ENCODE assay signal across 10 mouse cellular contexts in genomic region chr4:138980771-138981420, GRCm38 (mm10). TPM values are rescaled to one million over a fixed set of nuclear protein-coding genes. Genes with fewer than 3 reads are reported as not detected.
DNase-seq lines count a peak whose midpoint lies in the region; ATAC-seq lines count a peak whose summit lies in the region.
"Had no signal": no experiment of that assay in that cellular context is flagged by ENCODE, and none has a peak within 500 bp of the region (broad histone marks: within the 10 kb centered on the region; RNA-seq: fewer than 3 reads in every experiment).

No protein-coding gene starts in this region.

- no peaks in the 10 kb centered on the region for H3K27me3 ChIP-seq in heart, embryonic 13.5 days (replicated peaks)
- no peaks in the 10 kb centered on the region for H3K27me3 ChIP-seq in midbrain, embryonic 14.5 days (ENCODE audit: control insufficient read depth, insufficient read depth, low read length)
- H3K27me3 ChIP-seq in midbrain, embryonic 16.5 days (ENCODE audit: control insufficient read depth, insufficient read depth, low read depth, low read length): no peaks in the 10 kb centered on the region
- no peaks in the 10 kb centered on the region for H3K27me3 ChIP-seq in intestine, embryonic 15.5 days (replicated peaks)
- H3K27me3 ChIP-seq in stomach, embryonic 16.5 days (ENCODE audit: control insufficient read depth, insufficient read depth, low read length): no peaks in the 10 kb centered on the region

- peaks cover 3% of the 10 kb centered on the region; the same call in 1 of the 2 replicates for H3K9me3 ChIP-seq in heart, embryonic 13.5 days
- no peaks in the 10 kb centered on the region for H3K9me3 ChIP-seq in midbrain, embryonic 14.5 days (ENCODE audit: control insufficient read depth, low read length)
- H3K9me3 ChIP-seq in midbrain, embryonic 16.5 days (replicated peaks; ENCODE audit: control insufficient read depth, low read length, poor library complexity, severe bottlenecking): no peaks in the 10 kb centered on the region
- no peaks in the 10 kb centered on the region for H3K9me3 ChIP-seq in intestine, embryonic 15.5 days
- no peaks in the 10 kb centered on the region for H3K9me3 ChIP-seq in stomach, embryonic 16.5 days (replicated peaks; ENCODE audit: control insufficient read depth, low read length)

- H3K36me3 ChIP-seq in heart, embryonic 13.5 days: no peaks in the 10 kb centered on the region
- no peaks in the 10 kb centered on the region for H3K36me3 ChIP-seq in midbrain, embryonic 14.5 days (ENCODE audit: control insufficient read depth, insufficient read depth, low read length)
- H3K36me3 ChIP-seq in midbrain, embryonic 16.5 days (ENCODE audit: control insufficient read depth, insufficient read depth, low read length): no peaks in the 10 kb centered on the region
- H3K36me3 ChIP-seq in intestine, embryonic 15.5 days: no peaks in the 10 kb centered on the region
- H3K36me3 ChIP-seq in stomach, embryonic 16.5 days (ENCODE audit: control insufficient read depth, insufficient read depth, low read length): no peaks in the 10 kb centered on the region

- H3K4me1 ChIP-seq in heart, embryonic 13.5 days: peaks cover 5% of the 10 kb centered on the region
- no peaks in the 10 kb centered on the region for H3K4me1 ChIP-seq in midbrain, embryonic 14.5 days (ENCODE audit: control insufficient read depth, insufficient read depth, low read length)
- H3K4me1 ChIP-seq in midbrain, embryonic 16.5 days (ENCODE audit: control insufficient read depth, insufficient read depth, low read length): no peaks in the 10 kb centered on the region
- H3K4me1 ChIP-seq in intestine, embryonic 15.5 days (replicated peaks): no peaks in the 10 kb centered on the region; the same call in none of the 2 replicates
- H3K4me1 ChIP-seq in stomach, embryonic 16.5 days (ENCODE audit: control insufficient read depth, insufficient read depth, low read length): 0 out of 2 replicates have a peak, but pooled peaks cover 3% of the 10 kb centered on the region

- H3K4me3 ChIP-seq in heart, embryonic 13.5 days: peak overlapping the region; percentile 25
- no peak overlapping the region for H3K4me3 ChIP-seq in midbrain, embryonic 14.5 days (replicated peaks; ENCODE audit: low read depth, low read length)
- H3K4me3 ChIP-seq in midbrain, embryonic 16.5 days (ENCODE audit: low read depth, low read length): no peak overlapping the region
- H3K4me3 ChIP-seq in intestine, embryonic 15.5 days (replicated peaks): no peak overlapping the region
- H3K4me3 ChIP-seq in stomach, embryonic 16.5 days (replicated peaks; ENCODE audit: low read length): no peak overlapping the region

- H3K27ac ChIP-seq in heart, embryonic 13.5 days (replicated peaks): no peak overlapping the region
- H3K27ac ChIP-seq in midbrain, embryonic 14.5 days (replicated peaks; ENCODE audit: low read depth, low read length): no peak overlapping the region
- no peak overlapping the region for H3K27ac ChIP-seq in midbrain, embryonic 16.5 days (ENCODE audit: low read length)
- no peak overlapping the region for H3K27ac ChIP-seq in intestine, embryonic 15.5 days
- H3K27ac ChIP-seq in stomach, embryonic 16.5 days (ENCODE audit: low read length): no peak overlapping the region
- H3K27ac ChIP-seq: hindbrain, embryonic 14.5 days had no signal

- peak overlapping the region; percentile 32 for H3K4me2 ChIP-seq in heart, embryonic 13.5 days
- no peak overlapping the region for H3K4me2 ChIP-seq in midbrain, embryonic 14.5 days (ENCODE audit: low read length)
- no peak overlapping the region; the same call in 1 of the 2 replicates for H3K4me2 ChIP-seq in midbrain, embryonic 16.5 days (ENCODE audit: low read length)
- peak overlapping the region; percentile 5; the same call in 1 of the 2 replicates for H3K4me2 ChIP-seq in intestine, embryonic 15.5 days (replicated peaks)
- peak overlapping the region; percentile 4; the same call in 1 of the 2 replicates for H3K4me2 ChIP-seq in stomach, embryonic 16.5 days (ENCODE audit: low read depth, low read length)
- H3K4me2 ChIP-seq: hindbrain, embryonic 14.5 days had no signal

- no peak for ATAC-seq in heart, embryonic 13.5 days (ENCODE audit: extremely low read depth, insufficient number of reproducible peaks, low FRiP score, low TSS enrichment)
- ATAC-seq in midbrain, embryonic 14.5 days (ENCODE audit: low FRiP score, low TSS enrichment): no peak
- no peak for ATAC-seq in midbrain, embryonic 16.5 days
- no peak for ATAC-seq in intestine, embryonic 15.5 days
- no peak for ATAC-seq in stomach, embryonic 16.5 days (ENCODE audit: insufficient read depth, low FRiP score)

- H3K9ac ChIP-seq in heart, embryonic 13.5 days: no peak overlapping the region
- no peak overlapping the region for H3K9ac ChIP-seq in midbrain, embryonic 14.5 days (replicated peaks; ENCODE audit: low read length)
- no peak overlapping the region for H3K9ac ChIP-seq in midbrain, embryonic 16.5 days (ENCODE audit: low read depth, low read length)
- H3K9ac ChIP-seq in intestine, embryonic 15.5 days: no peak overlapping the region
- no peak overlapping the region for H3K9ac ChIP-seq in stomach, embryonic 16.5 days (ENCODE audit: low read length)
- H3K9ac ChIP-seq: hindbrain, embryonic 14.5 days had no signal

- 20% methylated on average over 12 of the region's 12 CpGs for WGBS in heart, embryonic 13.5 days
- 24% methylated on average over 12 of the region's 12 CpGs for WGBS in midbrain, embryonic 14.5 days
- 25% methylated on average over 12 of the region's 12 CpGs for WGBS in midbrain, embryonic 16.5 days
- 28% methylated on average over 12 of the region's 12 CpGs for WGBS in intestine, embryonic 15.5 days
- 22% methylated on average over 12 of the region's 12 CpGs for WGBS in stomach, embryonic 16.5 days

- intact Hi-C loops in gastrocnemius, postnatal 14 days (cut with DNase I; ENCODE audit: low total_unique reads): no loop called here

- no peak for DNase-seq in heart, adult 8-10 months (ENCODE audit: low spot score)
- peak; percentile 12 for DNase-seq in midbrain, embryonic 14.5 days
- DNase-seq in adrenal gland, adult (ENCODE audit: inconsistent age in 2 of 2, low spot score in 1 of 2): no peak
- no peak for DNase-seq in gastrocnemius, postnatal 14 days
- DNase-seq: adrenal gland, postnatal 25 days had no signal

RNA-seq across cellular contexts. Expression of gene Tmco4, which starts 8.2 kb away (rescaled TPM):
- polyA plus RNA-seq in heart, embryonic 13.5 days (2015; fragmentation: Nextera tagmentation; extraction: Ambion mirVana): 4.8 and 5.6 TPM in 2 replicates
- 10 to 100 TPM in 3 of 4 experiments, 1 to 10 TPM in 1; 9.9 to 13.6 (median 11.7) TPM for total RNA-seq in heart, adult 8-10 months (2022)
- polyA plus RNA-seq in midbrain, embryonic 14.5 days (2014; fragmentation: Nextera tagmentation; extraction: Ambion mirVana): 0.38 and 0.61 TPM in 2 replicates
- polyA plus RNA-seq in midbrain, embryonic 16.5 days (2015; fragmentation: Nextera tagmentation; extraction: Ambion mirVana): 0.62 and 0.84 TPM in 2 replicates
- polyA plus RNA-seq in intestine, embryonic 15.5 days (2015; fragmentation: Nextera tagmentation; extraction: Ambion mirVana): 14.1 and 14.3 TPM in 2 replicates
- polyA plus RNA-seq in stomach, embryonic 16.5 days (2015; fragmentation: Nextera tagmentation; extraction: Ambion mirVana): 12.7 and 16.4 TPM in 2 replicates
- total RNA-seq in gastrocnemius, postnatal 14 days (2021): 1 to 10 TPM; 3.4 to 3.5 TPM

RNA-seq across cellular contexts. Expression of gene Rnf186, which starts 14.0 kb away (rescaled TPM):
- not detected in 2 replicates for polyA plus RNA-seq in heart, embryonic 13.5 days (2015; fragmentation: Nextera tagmentation; extraction: Ambion mirVana)
- under 1 TPM in 1 of 4 experiments, not detected in 3; 0.23 TPM for total RNA-seq in heart, adult 8-10 months (2022)
- polyA plus RNA-seq in midbrain, embryonic 14.5 days (2014; fragmentation: Nextera tagmentation; extraction: Ambion mirVana): not detected in 2 replicates
- not detected in 2 replicates for polyA plus RNA-seq in midbrain, embryonic 16.5 days (2015; fragmentation: Nextera tagmentation; extraction: Ambion mirVana)
- polyA plus RNA-seq in intestine, embryonic 15.5 days (2015; fragmentation: Nextera tagmentation; extraction: Ambion mirVana): 79.5 and 98.0 TPM in 2 replicates
- polyA plus RNA-seq in stomach, embryonic 16.5 days (2015; fragmentation: Nextera tagmentation; extraction: Ambion mirVana): 19.3 and 25.1 TPM in 2 replicates
- not detected for total RNA-seq in gastrocnemius, postnatal 14 days (2021)
- total RNA-seq: adrenal gland, postnatal 25 days had no signal
- polyA plus RNA-seq: hindbrain, embryonic 14.5 days had no signal

Comparison
In these comparisons a context has a peak if more than half of its experiments do, and no peak if none do; other contexts are left out.
1. H3K4me2 ChIP-seq: peak in heart, embryonic 13.5 days (single experiment), intestine, embryonic 15.5 days (single experiment) and stomach, embryonic 16.5 days (single experiment); none in midbrain, embryonic 14.5 days (single experiment) and midbrain, embryonic 16.5 days (single experiment).
2. RNA of gene Rnf186, which starts 14.0 kb away (polyA plus RNA-seq): 79.5 to 98.0 TPM in intestine, embryonic 15.5 days and 19.3 to 25.1 TPM in stomach, embryonic 16.5 days; not detected in heart, embryonic 13.5 days, not detected in midbrain, embryonic 14.5 days and not detected in midbrain, embryonic 16.5 days; every median in the first group is over 10 times any median in the second.